Mouse (Mus musculus) left cerebral cortex, adult 11 months (tissue): Measurements from ENCODE around the gene Ypel3.
"Not testable (repeated sequence)": the region's sequence is repeated elsewhere in the genome, so short reads cannot be mapped to it uniquely, and the experiment has no call there.

ENCODE experiments used
- DNase-seq: peaks from one replicate; pipeline ENCODE4 v3.0.0; 2022; ENCODE audit warnings: low spot score

The Ypel3 gene

GRCm38 (mm10) chr7:126776598-126777057, at the start of gene Ypel3:
TSS of gene Ypel3 (plus strand) at chr7:126776955.
- peak; percentile 94 for DNase-seq

- DNase-seq = not testable (repeated sequence)
Observed at GRCm38 (mm10) chr7:126730256-126730789, 46.4 kb upstream of the Ypel3 start.

- no peak for DNase-seq
Observed at GRCm38 (mm10) chr7:126736122-126736521, 40.6 kb upstream of the Ypel3 start.

GRCm38 (mm10) chr7:126739551-126739950, 37.2 kb upstream of the Ypel3 start:
- DNase-seq = no peak

- DNase-seq = no peak
Observed at GRCm38 (mm10) chr7:126740132-126740735, 36.5 kb upstream of the Ypel3 start.

GRCm38 (mm10) chr7:126740977-126741376, 35.8 kb upstream of the Ypel3 start:
- no peak for DNase-seq

- no peak for DNase-seq
Observed at GRCm38 (mm10) chr7:126741452-126741851, 35.3 kb upstream of the Ypel3 start.

GRCm38 (mm10) chr7:126741964-126742482, 34.7 kb upstream of the Ypel3 start:
- DNase-seq = no peak

- no peak for DNase-seq
Observed at GRCm38 (mm10) chr7:126746066-126746465, 30.7 kb upstream of the Ypel3 start.

GRCm38 (mm10) chr7:126746798-126747197, 30.0 kb upstream of the Ypel3 start:
- no peak for DNase-seq

- DNase-seq = no peak
Observed at GRCm38 (mm10) chr7:126748824-126749223, 27.9 kb upstream of the Ypel3 start.

- no peak for DNase-seq
Observed at GRCm38 (mm10) chr7:126749582-126750343, 27.0 kb upstream of the Ypel3 start.

GRCm38 (mm10) chr7:126754866-126755265, 21.9 kb upstream of the Ypel3 start:
- no peak for DNase-seq

- no peak for DNase-seq
Observed at GRCm38 (mm10) chr7:126758539-126758938, 18.2 kb upstream of the Ypel3 start.

- DNase-seq = peak; percentile 89
Observed at GRCm38 (mm10) chr7:126759050-126759671, 17.6 kb upstream of the Ypel3 start, which contains the start of gene Mapk3. TSS of gene Mapk3 (plus strand) at chr7:126759601.

GRCm38 (mm10) chr7:126759672-126760390, 16.9 kb upstream of the Ypel3 start:
- no peak for DNase-seq

- DNase-seq = no peak
Observed at GRCm38 (mm10) chr7:126760391-126760802, 16.4 kb upstream of the Ypel3 start.

GRCm38 (mm10) chr7:126760956-126761355, 15.8 kb upstream of the Ypel3 start:
- no peak for DNase-seq

GRCm38 (mm10) chr7:126761529-126762067, 15.2 kb upstream of the Ypel3 start:
- DNase-seq = no peak

GRCm38 (mm10) chr7:126762471-126763008, 14.2 kb upstream of the Ypel3 start:
- no peak for DNase-seq

- no peak for DNase-seq
Observed at GRCm38 (mm10) chr7:126765540-126765939, 11.2 kb upstream of the Ypel3 start.
